Mouse (Mus musculus) MEL (cell line): Measurements from ENCODE around the gene Snd1.

ENCODE experiments used
- CTCF ChIP-seq, 3 experiments: IDR thresholded peaks in 2 of 3; conservative IDR thresholded peaks in 1 of 3; 2 replicates each; pipeline ENCODE4 v1.5.1; 2011 to 2012; ENCODE audit warnings: low read length in 3 of 3, low read depth in 2 of 3, mild to moderate bottlenecking in 2 of 3, improper control_type of control experiment in 1 of 3, inconsistent platforms in 1 of 3, mixed read lengths in 1 of 3, moderate library complexity in 1 of 3; ENCODE audit not compliant: control insufficient read depth in 1 of 3, insufficient read depth in 1 of 3, poor library complexity in 1 of 3, severe bottlenecking in 1 of 3
- JUND ChIP-seq: IDR thresholded peaks from 2 replicates; pipeline ENCODE4 v1.6.1; 2011; ENCODE audit warnings: low read depth, mild to moderate bottlenecking, improper control_type of control experiment, low read length
- MAFK ChIP-seq: IDR thresholded peaks from 2 replicates; pipeline ENCODE4 v1.6.1; 2011; ENCODE audit warnings: low read depth, mild to moderate bottlenecking, low read length, improper control_type of control experiment, borderline replicate concordance
- MAX ChIP-seq: IDR thresholded peaks from 2 replicates; pipeline ENCODE4 v1.6.1; 2011; ENCODE audit warnings: low read length, improper control_type of control experiment
- MAZ ChIP-seq: IDR thresholded peaks from 2 replicates; pipeline ENCODE4 v1.6.1; 2012; ENCODE audit warnings: low read depth, mild to moderate bottlenecking, inconsistent platforms, low read length, improper control_type of control experiment
- POLR2A ChIP-seq, 2 experiments: IDR thresholded peaks; 2 replicates each; pipeline ENCODE4 v1.6.1; 2011 to 2012; ENCODE audit warnings: low read length in 2 of 2, mild to moderate bottlenecking in 2 of 2, control low read depth in 1 of 2, improper control_type of control experiment in 1 of 2, low read depth in 1 of 2, moderate library complexity in 1 of 2; ENCODE audit not compliant: control insufficient read depth in 1 of 2, insufficient read depth in 1 of 2, poor library complexity in 1 of 2
- POLR2AphosphoS5 ChIP-seq: IDR thresholded peaks from 2 replicates; pipeline ENCODE4 v1.6.1; 2012; ENCODE audit warnings: low read depth, borderline replicate concordance, mild to moderate bottlenecking, inconsistent platforms, low read length, moderate library complexity, mixed read lengths
- SMC3 ChIP-seq: IDR thresholded peaks from 2 replicates; pipeline ENCODE4 v1.6.1; 2011; ENCODE audit warnings: low read depth, low read length, improper control_type of control experiment
- USF1 ChIP-seq: IDR thresholded peaks from 2 replicates; pipeline ENCODE4 v1.6.1; 2014; ENCODE audit warnings: low read depth, mild to moderate bottlenecking, inconsistent platforms, low read length, improper control_type of control experiment, moderate library complexity
- USF2 ChIP-seq, 2 experiments: IDR thresholded peaks; 2 replicates each; pipeline ENCODE4 v1.6.1; 2011 to 2012; ENCODE audit warnings: improper control_type of control experiment in 2 of 2, low read length in 2 of 2, borderline replicate concordance in 1 of 2, inconsistent platforms in 1 of 2, low read depth in 1 of 2, mild to moderate bottlenecking in 1 of 2; ENCODE audit not compliant: insufficient read depth in 1 of 2
- ZNF384 ChIP-seq: IDR thresholded peaks from 2 replicates; pipeline ENCODE4 v1.6.1; 2012; ENCODE audit warnings: low read depth, mild to moderate bottlenecking, inconsistent platforms, low read length, improper control_type of control experiment

DNA sequence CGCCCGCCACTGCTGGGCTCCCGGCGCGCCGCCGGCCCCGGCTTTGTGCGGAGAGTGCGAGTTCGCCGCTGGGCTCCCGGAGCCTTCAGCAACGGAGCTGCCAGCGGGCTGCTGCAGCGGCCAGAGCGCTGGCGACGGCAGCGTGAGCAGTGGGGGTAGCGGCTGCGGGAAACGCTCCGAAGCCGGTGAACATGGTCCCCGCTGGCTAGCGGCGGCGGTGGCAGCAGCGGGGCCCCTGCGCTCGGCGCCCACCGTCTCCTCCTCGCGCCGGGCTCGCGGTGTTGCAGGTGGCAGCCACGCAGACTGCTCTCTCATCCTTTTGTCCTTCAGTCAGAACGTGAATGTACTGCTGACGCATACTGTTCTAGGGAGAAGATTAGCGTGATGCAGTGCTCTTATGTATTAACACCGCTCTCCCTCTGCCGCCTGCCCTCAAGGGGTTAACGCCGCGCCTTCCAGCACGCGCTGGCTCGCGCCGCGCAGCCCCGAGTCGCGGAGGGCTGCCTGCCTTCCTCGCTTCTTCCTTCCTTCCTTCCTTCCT lies 357.9 kb downstream of the Snd1 start:
- TF ChIP-seq CTCF (IDR thresholded peaks at IDR 0.05 in 2 of 3, conservative IDR thresholded peaks at IDR 0.05 in 1 of 3; ENCODE audit: control insufficient read depth in 1 of 3, insufficient read depth in 1 of 3, low read depth in 2 of 3, low read length in 3 of 3, poor library complexity in 1 of 3, severe bottlenecking in 1 of 3) (no peak), MAZ (no peak), USF1 (no peak), MAX (no peak), POLR2A (IDR thresholded peaks at IDR 0.05; ENCODE audit: control insufficient read depth in 1 of 2, insufficient read depth in 1 of 2, low read depth in 1 of 2, low read length in 2 of 2, poor library complexity in 1 of 2) (no peak), MAFK (no peak), JUND (no peak), USF2 (IDR thresholded peaks at IDR 0.05; ENCODE audit: borderline replicate concordance in 1 of 2, insufficient read depth in 1 of 2, low read depth in 1 of 2, low read length in 2 of 2) (no peak), SMC3 (no peak), ZNF384 (no peak), POLR2AphosphoS5 (no peak)
